Mouse (Mus musculus) forebrain, embryonic 16.5 days (tissue): Measurements from ENCODE around the gene Slc16a3. TPM values are rescaled to one million over a fixed set of nuclear protein-coding genes. Genes with fewer than 3 reads are reported as not detected.

ENCODE experiments used
- ATAC-seq: fragments of 200-750 bp; cut with Nextera tagmentation; 2 replicates; pipeline ENCODE4 v1.8.0; 2017; ENCODE audit warnings: mild to moderate bottlenecking, moderate library complexity
- H3K27ac ChIP-seq: fragments of 300-500 bp; sonication (generic); 2 replicates; pipeline ENCODE4 v1.5.1; 2014; ENCODE audit warnings: low read length, control low read depth
- H3K27me3 ChIP-seq: fragments of 300-500 bp; sonication (generic); replicated peaks from 2 replicates; pipeline ENCODE4 v1.6.1; 2014; ENCODE audit warnings: low read length; ENCODE audit not compliant: control insufficient read depth, insufficient read depth
- H3K36me3 ChIP-seq: fragments of 300-500 bp; sonication (generic); 2 replicates; pipeline ENCODE4 v1.6.1; 2014; ENCODE audit not compliant: control insufficient read depth, insufficient read depth
- H3K4me1 ChIP-seq: fragments of 300-500 bp; sonication (generic); replicated peaks from 2 replicates; pipeline ENCODE4 v1.6.1; 2014; ENCODE audit warnings: low read length; ENCODE audit not compliant: control insufficient read depth, insufficient read depth
- H3K4me2 ChIP-seq: fragments of 300-500 bp; sonication (generic); 2 replicates; pipeline ENCODE4 v1.6.1; 2014; ENCODE audit warnings: mild to moderate bottlenecking, low read length, control low read depth
- H3K4me3 ChIP-seq: fragments of 300-500 bp; sonication (generic); replicated peaks from 2 replicates; pipeline ENCODE4 v1.5.1; 2014; ENCODE audit warnings: mild to moderate bottlenecking, low read length, control low read depth
- H3K9ac ChIP-seq: fragments of 300-500 bp; sonication (generic); replicated peaks from 2 replicates; pipeline ENCODE4 v1.6.1; 2014; ENCODE audit warnings: low read depth, low read length, control low read depth
- H3K9me3 ChIP-seq: fragments of 300-500 bp; sonication (generic); 2 replicates; pipeline ENCODE4 v1.6.1; 2016; ENCODE audit warnings: low read length; ENCODE audit not compliant: control insufficient read depth
- WGBS: fragments of 180-500 bp; shearing (Covaris S2); extraction: QIAGEN DNeasy Blood & Tissue Kit; methylation state at CpG from one replicate; pipeline ENCODE4 v1.1.7; 2014; 5-methylcytosine and 5-hydroxymethylcytosine counted together
- polyA plus RNA-seq: library from polyadenylated mRNA; unstranded; fragments of >200 nt; fragmentation: Nextera tagmentation; extraction: Ambion mirVana; gene quantifications from 2 replicates; pipeline ENCODE4 v1.2.1, GENCODE M21; 2015

Gene Slc16a3
- polyA plus RNA-seq, 1 experiment from 2014 or later = 9.5 TPM

- 86% methylated on average over 3 of the region's 3 CpGs for WGBS
- ATAC-seq = no peak
- Histone ChIP-seq H3K4me3 (no peak overlapping the region), H3K27ac (no peak overlapping the region), H3K36me3 (peaks cover 13% of the 10 kb centered on the region), H3K9ac (no peak overlapping the region), H3K4me1 (no peaks in the 10 kb centered on the region), H3K4me2 (no peak overlapping the region), H3K9me3 (no peaks in the 10 kb centered on the region), H3K27me3 (no peaks in the 10 kb centered on the region)
Measured at GRCm38 (mm10) chr11:120916477-120916876, 31.8 kb upstream of the Slc16a3 start.

DNA sequence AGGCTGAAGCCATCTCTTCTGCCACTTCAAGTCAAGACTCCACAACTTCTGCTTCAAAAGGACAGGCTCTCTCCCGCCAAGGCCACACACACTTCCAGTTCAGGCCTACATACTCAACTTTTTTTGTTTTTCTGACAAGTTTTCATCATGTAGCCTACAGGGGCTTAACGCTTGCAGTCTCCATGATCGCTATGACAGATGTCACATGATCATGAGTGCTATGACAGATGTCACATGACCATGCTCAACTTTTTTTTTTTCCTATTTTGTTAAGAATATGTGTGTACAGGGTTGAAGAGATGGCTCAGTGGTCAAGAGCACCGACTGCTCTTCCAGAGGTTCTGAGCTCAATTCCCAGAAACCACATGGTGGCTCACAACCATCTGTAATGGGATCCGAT lies 30.5 kb upstream of the Slc16a3 start:
- H3K4me2 ChIP-seq = no peak overlapping the region
- H3K27ac ChIP-seq = no peak overlapping the region
- WGBS = 96% methylated on average over 5 of the region's 5 CpGs
- H3K4me1 ChIP-seq = no peaks in the 10 kb centered on the region
- no peak overlapping the region for H3K9ac ChIP-seq
- no peaks in the 10 kb centered on the region for H3K9me3 ChIP-seq
- ATAC-seq = no peak
- H3K36me3 ChIP-seq = peaks cover 13% of the 10 kb centered on the region
- H3K4me3 ChIP-seq = no peak overlapping the region
- no peaks in the 10 kb centered on the region for H3K27me3 ChIP-seq

DNA sequence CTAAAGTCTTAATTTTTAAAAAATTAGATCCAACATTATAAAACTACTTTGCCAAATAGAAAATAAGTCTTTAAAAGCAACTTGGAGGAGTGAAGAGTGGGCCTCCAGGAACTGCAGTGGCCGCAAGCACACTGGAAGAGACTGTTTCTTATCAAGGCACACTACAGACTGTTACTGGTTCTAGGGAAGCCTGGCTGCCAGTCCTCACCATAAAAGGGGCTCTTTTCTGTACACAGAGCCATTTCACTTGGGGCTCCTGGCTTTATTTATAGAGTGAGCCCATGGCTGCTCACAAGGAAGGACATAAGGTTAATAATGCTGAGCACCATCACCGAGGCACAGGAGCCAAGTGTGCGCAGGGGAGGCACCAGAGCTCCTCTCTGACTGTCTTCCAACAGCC lies 25.8 kb upstream of the Slc16a3 start:
- H3K4me2 ChIP-seq = no peak overlapping the region
- no peaks in the 10 kb centered on the region for H3K4me1 ChIP-seq
- H3K9me3 ChIP-seq = no peaks in the 10 kb centered on the region
- H3K9ac ChIP-seq = no peak overlapping the region
- H3K27me3 ChIP-seq = no peaks in the 10 kb centered on the region
- 92% methylated on average over 3 of the region's 3 CpGs for WGBS
- no peak overlapping the region for H3K27ac ChIP-seq
- no peak overlapping the region for H3K4me3 ChIP-seq
- H3K36me3 ChIP-seq = peaks cover 8% of the 10 kb centered on the region; the same call in 1 of the 2 replicates
- no peak for ATAC-seq

GRCm38 (mm10) chr11:120928468-120928867 lies 19.8 kb upstream of the Slc16a3 start:
- H3K27me3 ChIP-seq = no peaks in the 10 kb centered on the region
- no peaks in the 10 kb centered on the region; the same call in 1 of the 2 replicates for H3K36me3 ChIP-seq
- H3K4me3 ChIP-seq = no peak overlapping the region
- H3K27ac ChIP-seq = no peak overlapping the region
- H3K4me2 ChIP-seq = no peak overlapping the region
- peaks cover 7% of the 10 kb centered on the region for H3K4me1 ChIP-seq
- no peaks in the 10 kb centered on the region for H3K9me3 ChIP-seq
- 98% methylated on average over 4 of the region's 4 CpGs for WGBS
- no peak overlapping the region for H3K9ac ChIP-seq
- no peak for ATAC-seq

DNA sequence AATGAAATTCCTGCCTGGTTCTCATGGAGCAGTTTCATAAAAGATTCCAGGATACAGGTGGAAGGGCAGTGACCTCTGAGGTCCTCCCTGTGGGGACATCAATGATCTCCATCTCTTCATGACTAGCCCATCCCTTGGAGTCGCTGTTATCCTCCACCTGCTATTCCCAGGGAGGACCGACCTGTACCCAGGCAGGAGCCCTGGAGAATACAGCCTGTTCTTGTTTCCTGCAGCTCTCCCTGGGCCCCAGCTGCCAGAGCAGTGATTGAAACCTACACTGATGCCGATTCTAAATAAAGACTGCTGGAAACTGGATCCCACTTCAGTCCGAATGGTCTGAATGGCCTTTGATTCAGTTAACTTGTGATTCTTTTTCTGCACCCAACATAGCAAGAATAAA lies 16.8 kb upstream of the Slc16a3 start:
- no peaks in the 10 kb centered on the region for H3K27me3 ChIP-seq
- no peak overlapping the region for H3K9ac ChIP-seq
- no peak for ATAC-seq
- 83% methylated on average over 4 of the region's 4 CpGs for WGBS
- H3K27ac ChIP-seq = no peak overlapping the region
- H3K4me2 ChIP-seq = no peak overlapping the region
- H3K4me3 ChIP-seq = no peak overlapping the region
- H3K36me3 ChIP-seq = no peaks in the 10 kb centered on the region; the same call in 1 of the 2 replicates
- no peaks in the 10 kb centered on the region for H3K9me3 ChIP-seq
- H3K4me1 ChIP-seq = peaks cover 7% of the 10 kb centered on the region

DNA sequence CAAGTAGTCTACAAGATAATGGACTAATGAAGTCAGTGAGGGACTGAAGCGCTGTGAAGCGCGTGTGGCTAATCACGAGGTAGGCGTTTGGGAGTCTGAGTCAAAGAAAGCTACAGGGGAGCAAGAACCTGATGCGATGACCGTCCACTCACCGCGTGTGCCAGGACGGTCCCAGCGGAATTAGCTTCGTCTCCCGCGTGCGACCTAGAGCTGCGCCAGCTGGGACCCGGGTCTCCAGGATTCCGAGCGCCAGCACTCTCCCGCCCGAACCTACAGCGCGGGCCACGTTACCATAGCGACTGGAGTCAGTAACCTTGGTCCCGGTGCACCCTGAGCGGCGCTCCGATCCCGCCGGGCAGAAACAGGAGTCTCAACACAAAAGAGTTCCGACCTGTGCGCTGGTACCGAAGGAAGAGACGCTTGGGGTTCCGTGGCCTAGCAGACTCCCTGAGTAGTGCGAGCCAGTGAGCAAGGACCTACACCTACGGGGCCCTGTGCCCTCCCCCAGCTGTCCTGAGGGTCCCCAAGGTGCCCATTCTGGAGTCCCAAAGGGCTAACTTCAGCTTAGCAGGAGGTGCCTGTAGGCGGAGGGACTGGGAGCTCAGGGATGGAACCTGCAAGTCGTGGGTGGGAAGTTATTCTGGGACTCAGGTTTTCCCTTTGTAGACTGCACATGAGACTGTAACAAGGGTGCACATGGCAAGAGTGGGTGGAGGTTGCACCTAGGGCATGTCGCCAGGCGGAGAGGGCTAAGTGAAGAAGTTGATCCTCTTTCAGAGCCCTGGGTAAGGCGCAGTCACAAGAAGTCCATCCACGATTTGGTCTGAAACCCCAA lies 15.5 kb upstream of the Slc16a3 start, which contains the start of gene Ccdc57:
Gene Ccdc57 (minus strand): TSS at position 309 of the 835 bp plus-strand sequence.
- H3K9me3 ChIP-seq = no peaks in the 10 kb centered on the region
- 10% methylated on average over 44 of the region's 44 CpGs for WGBS
- H3K27ac ChIP-seq = peak within 1 kb of the TSS; percentile 33; the same call in 1 of the 2 replicates
- H3K4me2 ChIP-seq = peak within 1 kb of the TSS; percentile 87
- H3K4me3 ChIP-seq = peak within 1 kb of the TSS; percentile 89
- peak within 1 kb of the TSS; percentile 79 for H3K9ac ChIP-seq
- peak; percentile 96 for ATAC-seq
- H3K36me3 ChIP-seq = no peaks in the 10 kb centered on the region; the same call in 1 of the 2 replicates
- H3K27me3 ChIP-seq = no peaks in the 10 kb centered on the region
- peaks cover 7% of the 10 kb centered on the region for H3K4me1 ChIP-seq

DNA sequence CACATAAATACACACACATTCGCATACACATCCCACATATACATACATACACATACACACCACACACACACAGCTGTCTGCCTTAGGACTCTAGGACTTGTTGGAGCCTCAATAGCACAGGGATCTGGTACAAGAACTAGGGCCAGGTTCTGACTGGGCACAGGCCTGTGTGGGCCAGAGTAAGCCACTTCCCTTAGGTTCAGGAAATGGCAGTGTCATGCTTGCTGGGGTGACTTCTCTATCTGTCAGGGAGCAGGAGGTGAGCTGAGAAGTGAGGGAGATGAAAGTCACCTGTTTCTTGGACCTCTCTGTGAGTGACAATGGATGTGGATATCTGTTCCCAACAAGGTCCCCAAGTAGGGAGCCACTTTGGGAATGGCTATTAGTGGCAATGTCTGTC lies 10.3 kb upstream of the Slc16a3 start:
- H3K4me1 ChIP-seq = peaks cover 2% of the 10 kb centered on the region
- no peaks in the 10 kb centered on the region for H3K9me3 ChIP-seq
- no peaks in the 10 kb centered on the region for H3K36me3 ChIP-seq
- no peak overlapping the region for H3K4me3 ChIP-seq
- H3K4me2 ChIP-seq = no peak overlapping the region
- no peak overlapping the region for H3K9ac ChIP-seq
- H3K27me3 ChIP-seq = no peaks in the 10 kb centered on the region
- WGBS = 100% methylated on average over 1 of the region's 1 CpGs
- no peak for ATAC-seq
- H3K27ac ChIP-seq = no peak overlapping the region

DNA sequence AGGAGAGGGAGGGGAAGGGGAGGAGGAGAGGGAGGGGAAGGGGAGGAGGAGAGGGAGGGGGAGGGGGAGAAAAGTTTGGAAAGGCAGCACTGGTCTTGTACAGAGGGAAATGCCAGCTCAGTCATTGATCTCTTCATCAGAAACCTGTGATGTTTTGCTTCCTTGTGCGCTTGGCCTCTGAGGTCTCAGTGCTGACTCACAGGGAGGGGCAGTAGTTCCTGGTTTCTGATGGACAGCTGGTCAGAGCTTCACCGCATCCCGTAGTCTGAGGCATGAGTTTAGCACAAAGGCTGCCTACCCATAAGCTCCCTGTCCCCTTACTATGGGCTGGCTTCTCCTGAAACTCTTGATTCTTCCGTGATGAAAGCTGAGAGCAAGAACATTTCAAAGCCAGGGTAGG lies 9.5 kb upstream of the Slc16a3 start:
- no peak overlapping the region for H3K9ac ChIP-seq
- H3K27ac ChIP-seq = no peak overlapping the region
- ATAC-seq = no peak
- WGBS = 62% methylated on average over 4 of the region's 4 CpGs
- no peaks in the 10 kb centered on the region for H3K9me3 ChIP-seq
- no peaks in the 10 kb centered on the region for H3K4me1 ChIP-seq
- no peaks in the 10 kb centered on the region for H3K36me3 ChIP-seq
- H3K4me3 ChIP-seq = no peak overlapping the region
- no peaks in the 10 kb centered on the region for H3K27me3 ChIP-seq
- no peak overlapping the region for H3K4me2 ChIP-seq

GRCm38 (mm10) chr11:120939712-120940341 lies 8.5 kb upstream of the Slc16a3 start:
- no peak for ATAC-seq
- H3K27me3 ChIP-seq = no peaks in the 10 kb centered on the region
- 61% methylated on average over 6 of the region's 6 CpGs for WGBS
- H3K4me3 ChIP-seq = no peak overlapping the region
- no peak overlapping the region for H3K27ac ChIP-seq
- H3K36me3 ChIP-seq = no peaks in the 10 kb centered on the region
- no peaks in the 10 kb centered on the region for H3K9me3 ChIP-seq
- no peak overlapping the region for H3K4me2 ChIP-seq
- H3K4me1 ChIP-seq = no peaks in the 10 kb centered on the region
- H3K9ac ChIP-seq = no peak overlapping the region
